Mouse (Mus musculus) heart, embryonic 11.5 days (tissue): ENCODE results near the gene Pnma1. TPM values are rescaled to one million over a fixed set of nuclear protein-coding genes. Genes with fewer than 3 reads are reported as not detected.

Experiments
- ATAC-seq: fragments of 200-750 bp; cut with Nextera tagmentation; replicated peaks from 2 replicates; pipeline ENCODE4 v1.8.0; 2017; ENCODE audit warnings: moderate library complexity; ENCODE audit not compliant: insufficient number of reproducible peaks, low FRiP score, low TSS enrichment
- H3K27ac ChIP-seq: fragments of 300-500 bp; sonication (generic); 2 replicates; pipeline ENCODE4 v1.5.1; 2014; ENCODE audit warnings: mild to moderate bottlenecking, low read depth, low read length
- H3K27me3 ChIP-seq: fragments of 300-500 bp; sonication (generic); 2 replicates; pipeline ENCODE4 v1.6.1; 2014; ENCODE audit warnings: mild to moderate bottlenecking, low read length, mixed read lengths; ENCODE audit not compliant: control insufficient read depth, insufficient read depth
- H3K36me3 ChIP-seq: fragments of 300-500 bp; sonication (generic); 2 replicates; pipeline ENCODE4 v1.6.1; 2014; ENCODE audit warnings: mild to moderate bottlenecking, low read length, moderate library complexity, mixed read lengths; ENCODE audit not compliant: control insufficient read depth, insufficient read depth
- H3K4me1 ChIP-seq: fragments of 300-500 bp; sonication (generic); 2 replicates; pipeline ENCODE4 v1.6.1; 2014; ENCODE audit warnings: low read length; ENCODE audit not compliant: control insufficient read depth, insufficient read depth
- H3K4me2 ChIP-seq: fragments of 300-500 bp; sonication (generic); 2 replicates; pipeline ENCODE4 v1.6.1; 2014; ENCODE audit warnings: mild to moderate bottlenecking, moderate library complexity
- H3K4me3 ChIP-seq: fragments of 300-500 bp; sonication (generic); 2 replicates; pipeline ENCODE4 v1.5.1; 2014; ENCODE audit warnings: low read depth, low read length
- H3K9ac ChIP-seq: fragments of 300-500 bp; sonication (generic); 2 replicates; pipeline ENCODE4 v1.6.1; 2014; ENCODE audit warnings: mild to moderate bottlenecking, low read depth, low read length, moderate library complexity
- H3K9me3 ChIP-seq: fragments of 300-500 bp; sonication (generic); replicated peaks from 2 replicates; pipeline ENCODE4 v1.6.1; 2016; ENCODE audit warnings: low read length; ENCODE audit not compliant: control insufficient read depth
- WGBS: fragments of 180-500 bp; shearing (Covaris S2); extraction: QIAGEN DNeasy Blood & Tissue Kit; methylation state at CpG from one replicate; pipeline ENCODE4 v1.1.7; 2014; ENCODE audit not compliant: insufficient replicate concordance; 5-methylcytosine and 5-hydroxymethylcytosine counted together
- polyA plus RNA-seq: library from polyadenylated mRNA; unstranded; fragments of >200 nt; fragmentation: Nextera tagmentation; extraction: Ambion mirVana; gene quantifications from 2 replicates; pipeline ENCODE4 v1.2.1, GENCODE M21; 2014

Gene Pnma1
- polyA plus RNA-seq, 1 experiment from 2014 or later: 0.50 TPM

DNA sequence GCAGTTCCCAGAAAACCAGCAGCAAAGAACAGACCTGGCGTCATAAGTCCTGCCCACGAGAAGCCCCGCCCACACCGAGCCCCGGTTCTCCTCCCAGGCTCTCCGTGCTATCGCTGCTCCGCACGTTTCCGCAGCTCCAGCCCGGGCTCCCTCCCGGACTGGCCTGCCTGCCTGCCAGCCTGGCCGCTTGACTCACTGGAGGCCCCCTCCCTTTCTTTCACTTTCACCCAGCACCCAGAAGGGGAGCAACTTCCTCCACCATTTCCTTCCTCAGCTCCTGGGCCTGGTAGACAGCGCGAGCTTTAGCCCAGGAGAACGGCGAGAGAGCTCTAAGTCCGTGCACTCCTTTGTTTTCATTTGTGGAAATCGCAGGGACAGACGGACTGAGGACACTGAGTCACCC, 27.4 kb upstream of the Pnma1 start:
- H3K9ac ChIP-seq: peak overlapping the region; percentile 76
- peaks cover 65% of the 10 kb centered on the region for H3K4me1 ChIP-seq
- no peaks in the 10 kb centered on the region for H3K27me3 ChIP-seq
- H3K4me3 ChIP-seq: peak overlapping the region; percentile 35
- H3K9me3 ChIP-seq: no peaks in the 10 kb centered on the region
- under 1% methylated on average over 20 of the region's 20 CpGs for WGBS
- H3K4me2 ChIP-seq: peak overlapping the region; percentile 72
- peak; percentile 83 for ATAC-seq
- H3K27ac ChIP-seq: peak overlapping the region; percentile 92
- H3K36me3 ChIP-seq: peaks cover 9% of the 10 kb centered on the region; the same call in 1 of the 2 replicates

DNA sequence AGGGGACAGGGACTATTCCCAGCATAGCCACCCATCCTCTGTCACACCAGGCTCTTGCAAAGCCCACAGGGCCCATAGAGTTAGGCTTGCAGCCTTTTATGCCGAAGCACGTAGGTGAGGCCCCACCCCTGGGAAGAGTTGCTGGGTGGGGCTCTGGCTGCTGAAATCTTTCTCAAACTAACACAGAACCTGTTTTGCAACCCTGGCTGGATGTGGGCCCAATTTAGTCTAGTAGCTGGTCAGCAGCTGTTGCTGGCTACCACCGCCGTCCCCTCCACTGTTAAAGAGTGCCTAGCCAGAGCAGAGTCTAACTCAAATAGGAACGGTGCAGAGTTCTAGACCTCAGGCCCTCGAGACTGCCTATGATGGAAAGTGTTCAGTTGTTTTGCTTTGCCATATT, 26.6 kb upstream of the Pnma1 start:
- H3K27ac ChIP-seq: peak overlapping the region; percentile 92
- peak overlapping the region; percentile 76; the same call in 1 of the 2 replicates for H3K9ac ChIP-seq
- no peaks in the 10 kb centered on the region for H3K9me3 ChIP-seq
- 71% methylated on average over 6 of the region's 6 CpGs for WGBS
- peaks cover 57% of the 10 kb centered on the region for H3K4me1 ChIP-seq
- H3K4me2 ChIP-seq: peak overlapping the region; percentile 72
- no peaks in the 10 kb centered on the region for H3K27me3 ChIP-seq
- no peak overlapping the region; the same call in 1 of the 2 replicates for H3K4me3 ChIP-seq
- peaks cover 9% of the 10 kb centered on the region; the same call in 1 of the 2 replicates for H3K36me3 ChIP-seq
- no peak for ATAC-seq

DNA sequence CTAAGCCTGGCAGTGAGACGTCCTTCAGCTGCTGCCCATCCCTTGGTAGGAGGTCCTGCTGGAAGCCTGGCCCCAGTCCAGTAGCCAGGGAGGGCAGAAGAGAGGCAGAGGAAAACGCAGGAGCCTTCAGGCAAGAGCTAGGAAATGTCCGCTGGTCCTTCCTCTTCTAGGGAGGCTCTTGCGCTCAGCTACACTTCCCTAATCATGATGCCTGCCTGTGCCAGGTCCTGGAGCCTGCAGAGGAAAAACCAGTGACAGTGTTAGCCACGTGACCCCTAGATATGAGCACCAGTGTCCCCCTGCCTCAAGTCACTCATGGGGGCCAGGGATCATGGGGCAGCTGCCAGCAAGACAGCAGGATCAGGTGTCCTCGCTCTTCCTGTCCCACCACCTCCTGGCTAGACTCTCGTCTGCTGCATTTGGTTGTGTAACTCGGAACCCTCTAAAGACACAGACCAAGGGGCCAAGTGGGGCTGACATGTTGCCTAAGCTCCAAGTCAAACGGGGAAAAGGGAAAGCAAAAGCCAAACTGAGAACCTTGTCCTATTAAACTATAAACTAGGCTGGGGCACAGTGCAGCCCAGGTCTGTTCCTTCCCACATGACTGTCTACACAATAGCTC, 26.0 kb upstream of the Pnma1 start:
- H3K4me1 ChIP-seq: peaks cover 56% of the 10 kb centered on the region
- H3K4me2 ChIP-seq: no peak overlapping the region
- H3K27ac ChIP-seq: peak overlapping the region; percentile 92
- WGBS: 67% methylated on average over 9 of the region's 9 CpGs
- H3K36me3 ChIP-seq: peaks cover 9% of the 10 kb centered on the region; the same call in 1 of the 2 replicates
- H3K9ac ChIP-seq: peak overlapping the region; percentile 17; the same call in 1 of the 2 replicates
- H3K9me3 ChIP-seq: no peaks in the 10 kb centered on the region
- no peak for ATAC-seq
- H3K27me3 ChIP-seq: no peaks in the 10 kb centered on the region
- H3K4me3 ChIP-seq: no peak overlapping the region

DNA sequence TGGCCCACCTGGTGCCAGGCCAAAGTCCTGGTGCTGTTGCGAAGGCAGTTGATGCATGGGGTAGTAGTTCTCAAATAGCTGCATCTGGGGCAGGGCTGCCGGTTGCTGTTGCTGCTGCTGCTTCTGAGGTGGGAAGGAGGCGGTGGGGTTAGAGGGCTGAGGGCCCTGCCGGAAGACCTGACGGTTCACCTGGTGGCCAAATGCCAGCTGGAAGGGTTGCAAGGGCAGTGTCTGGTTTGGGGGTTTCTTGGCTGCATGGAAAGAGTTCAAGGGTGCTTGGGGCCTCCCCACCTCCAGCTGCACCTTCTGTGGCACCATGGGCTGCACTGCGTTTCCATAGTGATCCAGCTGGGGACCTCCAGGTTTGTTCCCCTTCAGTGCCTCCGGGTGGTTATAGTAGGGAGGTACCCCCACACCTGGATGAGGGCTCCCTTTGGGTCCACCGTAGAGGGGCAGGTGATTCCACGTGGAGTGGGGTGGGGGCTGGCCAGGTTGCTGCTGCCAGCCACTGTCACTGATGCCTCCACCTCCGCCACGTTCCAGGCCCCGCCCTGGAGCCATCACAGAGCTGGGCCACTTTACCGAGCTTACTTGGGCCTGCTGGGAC, 25.1 kb upstream of the Pnma1 start:
- Histone ChIP-seq H3K27me3 (no peaks in the 10 kb centered on the region), H3K9me3 (no peaks in the 10 kb centered on the region), H3K4me2 (no peak overlapping the region), H3K27ac (no peak overlapping the region), H3K4me3 (no peak overlapping the region), H3K4me1 (peaks cover 47% of the 10 kb centered on the region), H3K36me3 (peaks cover 9% of the 10 kb centered on the region; the same call in 1 of the 2 replicates), H3K9ac (no peak overlapping the region)
- 90% methylated on average over 13 of the region's 13 CpGs for WGBS
- no peak for ATAC-seq

DNA sequence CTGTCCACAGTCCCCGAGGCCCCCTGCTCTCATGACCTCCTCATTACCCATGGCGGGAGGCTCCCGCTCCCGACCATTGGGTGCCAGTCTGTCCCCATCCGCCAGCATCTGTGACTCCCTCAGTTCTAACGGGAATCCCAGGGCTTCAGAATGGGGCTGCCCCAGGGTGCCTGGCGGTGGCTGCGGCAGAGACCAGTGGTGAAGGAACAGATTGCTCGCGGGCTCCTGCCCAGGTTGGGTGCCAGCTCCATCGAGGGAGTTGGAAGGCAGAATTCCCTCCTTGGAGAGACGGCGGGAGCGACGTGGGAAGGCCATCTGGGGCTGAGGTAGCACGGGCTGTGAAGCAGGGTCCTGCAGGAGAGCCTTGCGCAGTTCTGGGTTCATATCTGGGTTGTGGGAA, 24.6 kb upstream of the Pnma1 start:
- Histone ChIP-seq H3K4me2 (no peak overlapping the region), H3K27me3 (no peaks in the 10 kb centered on the region), H3K9ac (no peak overlapping the region), H3K4me1 (peaks cover 41% of the 10 kb centered on the region), H3K36me3 (peaks cover 9% of the 10 kb centered on the region; the same call in 1 of the 2 replicates), H3K9me3 (no peaks in the 10 kb centered on the region), H3K4me3 (no peak overlapping the region), H3K27ac (no peak overlapping the region)
- 90% methylated on average over 17 of the region's 17 CpGs for WGBS
- no peak for ATAC-seq

DNA sequence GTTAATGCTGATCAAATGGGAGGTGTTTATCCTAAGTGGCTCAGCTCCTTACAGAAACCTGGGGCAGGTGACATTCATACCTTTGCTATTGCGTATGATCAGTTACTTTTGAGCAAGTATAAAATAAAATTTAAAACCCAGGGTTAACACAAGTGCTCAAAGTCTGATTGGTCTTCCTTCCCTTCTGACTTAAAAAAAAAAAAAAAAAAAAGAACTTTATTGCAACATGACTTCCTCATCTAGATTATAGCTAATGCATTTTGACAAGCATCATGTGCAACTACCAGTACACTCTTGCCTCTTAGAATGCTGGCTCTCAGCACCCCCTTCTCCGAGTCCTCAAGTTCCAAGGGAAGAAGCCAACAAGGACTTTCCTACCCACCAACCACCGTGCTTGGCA, 23.9 kb upstream of the Pnma1 start:
- WGBS: 84% methylated on average over 3 of the region's 3 CpGs
- no peak overlapping the region for H3K4me2 ChIP-seq
- H3K36me3 ChIP-seq: peaks cover 9% of the 10 kb centered on the region; the same call in 1 of the 2 replicates
- H3K9me3 ChIP-seq: no peaks in the 10 kb centered on the region
- no peak overlapping the region for H3K27ac ChIP-seq
- no peak overlapping the region for H3K9ac ChIP-seq
- H3K27me3 ChIP-seq: no peaks in the 10 kb centered on the region
- H3K4me3 ChIP-seq: no peak overlapping the region
- no peak for ATAC-seq
- H3K4me1 ChIP-seq: peaks cover 35% of the 10 kb centered on the region

DNA sequence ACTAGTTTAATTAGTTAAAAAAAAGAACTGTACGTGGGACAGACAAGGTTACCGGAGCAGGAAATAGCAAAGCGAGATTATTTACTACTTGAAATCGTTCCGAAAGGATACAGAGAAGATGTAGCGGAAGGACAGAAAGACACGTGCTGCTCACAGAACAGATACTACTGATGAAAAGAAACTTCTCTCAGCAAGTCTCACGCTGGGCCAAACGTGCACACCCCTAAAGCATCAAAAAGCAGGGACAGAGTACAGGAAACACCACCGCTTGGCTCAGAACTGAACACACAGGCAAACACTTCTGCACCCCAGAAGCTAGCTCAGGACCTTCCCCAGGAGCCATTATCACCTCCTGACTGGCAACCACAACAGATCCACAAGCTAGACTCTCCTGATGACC, 22.3 kb upstream of the Pnma1 start:
- Histone ChIP-seq H3K9me3 (no peaks in the 10 kb centered on the region), H3K4me1 (peaks cover 29% of the 10 kb centered on the region), H3K4me3 (no peak overlapping the region), H3K4me2 (no peak overlapping the region), H3K36me3 (peaks cover 9% of the 10 kb centered on the region; the same call in 1 of the 2 replicates), H3K27ac (no peak overlapping the region), H3K27me3 (no peaks in the 10 kb centered on the region), H3K9ac (no peak overlapping the region)
- ATAC-seq: no peak
- 88% methylated on average over 10 of the region's 10 CpGs for WGBS

DNA sequence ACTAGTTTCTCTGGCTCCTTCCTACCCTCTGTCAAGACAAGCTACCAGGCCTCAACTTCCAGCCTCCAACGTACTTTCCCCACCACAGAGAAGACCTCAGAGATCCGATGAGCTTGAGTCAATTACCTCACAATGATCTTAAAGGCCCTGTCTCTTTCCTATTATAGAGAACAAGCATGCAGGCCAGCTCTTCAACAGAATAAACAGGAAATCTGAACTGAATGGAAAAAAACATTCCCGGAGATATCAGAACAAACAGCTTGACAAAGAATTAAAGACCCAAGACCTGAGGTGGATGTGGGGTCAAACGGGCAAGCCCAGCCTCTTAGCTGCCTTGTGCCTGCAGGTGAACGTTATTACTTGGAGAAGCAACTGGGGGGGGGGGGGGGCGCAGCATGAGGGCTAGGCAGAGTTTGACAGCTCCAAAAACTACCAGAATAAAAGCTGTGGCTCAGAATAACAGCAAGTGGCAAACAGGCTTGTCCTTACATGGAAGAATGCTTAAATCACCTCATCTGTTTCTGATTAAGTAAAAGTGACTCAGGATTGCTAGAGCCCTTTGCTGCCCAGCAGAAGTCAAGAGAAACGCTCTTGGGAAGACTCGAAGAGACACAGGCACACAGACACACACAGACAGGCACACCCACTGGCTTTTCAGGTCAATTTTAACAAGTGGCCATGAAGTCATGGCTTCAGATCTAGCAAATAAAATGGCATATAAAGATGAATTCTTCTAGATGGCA, 17.5 kb upstream of the Pnma1 start:
- Histone ChIP-seq H3K36me3 (0 out of 2 replicates have a peak, but pooled peaks cover 6% of the 10 kb centered on the region), H3K9me3 (no peaks in the 10 kb centered on the region), H3K27ac (no peak overlapping the region), H3K9ac (no peak overlapping the region), H3K27me3 (no peaks in the 10 kb centered on the region), H3K4me1 (peaks cover 17% of the 10 kb centered on the region), H3K4me2 (no peak overlapping the region), H3K4me3 (no peak overlapping the region)
- ATAC-seq: no peak
- WGBS: 51% methylated on average over 8 of the region's 8 CpGs
